Mouse (Mus musculus): ENCODE data around the gene Inpp4a.

The Inpp4a gene

GRCm38 (mm10) chr1:37341914-37342313, 42.2 kb downstream of the Inpp4a start:
- H3K9me3 ChIP-seq (ENCODE audit: low read length): no peaks in the 10 kb centered on the region
- H3K4me3 ChIP-seq (replicated peaks; ENCODE audit: low read length): no peak overlapping the region
- H3K36me3 ChIP-seq (ENCODE audit: insufficient read depth, low read length): no peaks in the 10 kb centered on the region
- no peak for TF ChIP-seq NANOG (IDR thresholded peaks at IDR 0.05; ENCODE audit: borderline replicate concordance, low read length)
- no peak for TF ChIP-seq POU5F1 (IDR thresholded peaks at IDR 0.05; ENCODE audit: borderline replicate concordance, low read length)
- no peak for TF ChIP-seq CTCF (conservative IDR thresholded peaks at IDR 0.05; ENCODE audit: low read length)
- H3K4me1 ChIP-seq (replicated peaks; ENCODE audit: low read depth, low read length): peaks cover 35% of the 10 kb centered on the region
- no peaks in the 10 kb centered on the region for H3K27me3 ChIP-seq (ENCODE audit: insufficient read depth, low read length)

GRCm38 (mm10) chr1:37342524-37342923, 42.9 kb downstream of the Inpp4a start:
- TF ChIP-seq POU5F1 (IDR thresholded peaks at IDR 0.05; ENCODE audit: borderline replicate concordance, low read length) (no peak), CTCF (conservative IDR thresholded peaks at IDR 0.05; ENCODE audit: low read length) (no peak), NANOG (IDR thresholded peaks at IDR 0.05; ENCODE audit: borderline replicate concordance, low read length) (no peak)
- Histone ChIP-seq H3K36me3 (ENCODE audit: insufficient read depth, low read length) (no peaks in the 10 kb centered on the region), H3K4me3 (replicated peaks; ENCODE audit: low read length) (no peak overlapping the region), H3K27me3 (ENCODE audit: insufficient read depth, low read length) (no peaks in the 10 kb centered on the region), H3K4me1 (replicated peaks; ENCODE audit: low read depth, low read length) (peaks cover 28% of the 10 kb centered on the region), H3K9me3 (ENCODE audit: low read length) (no peaks in the 10 kb centered on the region)

GRCm38 (mm10) chr1:37343265-37343664, 43.6 kb downstream of the Inpp4a start:
- Histone ChIP-seq H3K36me3 (ENCODE audit: insufficient read depth, low read length) (no peaks in the 10 kb centered on the region), H3K9me3 (ENCODE audit: low read length) (no peaks in the 10 kb centered on the region)
- TF ChIP-seq POU5F1 (IDR thresholded peaks at IDR 0.05; ENCODE audit: borderline replicate concordance, low read length): no peak
- no peak for TF ChIP-seq NANOG (IDR thresholded peaks at IDR 0.05; ENCODE audit: borderline replicate concordance, low read length)
- TF ChIP-seq CTCF (conservative IDR thresholded peaks at IDR 0.05; ENCODE audit: low read length): no peak

GRCm38 (mm10) chr1:37344223-37344916, 44.7 kb downstream of the Inpp4a start:
- TF ChIP-seq POU5F1 (IDR thresholded peaks at IDR 0.05; ENCODE audit: borderline replicate concordance, low read length) (no peak), NANOG (IDR thresholded peaks at IDR 0.05; ENCODE audit: borderline replicate concordance, low read length) (no peak), CTCF (conservative IDR thresholded peaks at IDR 0.05; ENCODE audit: low read length) (no peak)
- Histone ChIP-seq H3K4me3 (replicated peaks; ENCODE audit: low read length) (no peak overlapping the region), H3K9me3 (ENCODE audit: low read length) (no peaks in the 10 kb centered on the region), H3K36me3 (ENCODE audit: insufficient read depth, low read length) (no peaks in the 10 kb centered on the region), H3K27me3 (ENCODE audit: insufficient read depth, low read length) (no peaks in the 10 kb centered on the region), H3K4me1 (replicated peaks; ENCODE audit: low read depth, low read length) (peaks cover 10% of the 10 kb centered on the region)

More at GRCm38 (mm10) chr1:37343265-37343664, 43.6 kb downstream of the Inpp4a start:
- H3K4me3 ChIP-seq (replicated peaks; ENCODE audit: low read length): no peak overlapping the region
- H3K4me1 ChIP-seq (replicated peaks; ENCODE audit: low read depth, low read length): peaks cover 21% of the 10 kb centered on the region
- H3K27me3 ChIP-seq (ENCODE audit: insufficient read depth, low read length): no peaks in the 10 kb centered on the region

- H3K9me3 ChIP-seq (ENCODE audit: low read length): no peaks in the 10 kb centered on the region
- H3K4me3 ChIP-seq (replicated peaks; ENCODE audit: low read length): no peak overlapping the region
- TF ChIP-seq NANOG (IDR thresholded peaks at IDR 0.05; ENCODE audit: borderline replicate concordance, low read length): no peak
- TF ChIP-seq POU5F1 (IDR thresholded peaks at IDR 0.05; ENCODE audit: borderline replicate concordance, low read length): no peak
- TF ChIP-seq CTCF (conservative IDR thresholded peaks at IDR 0.05; ENCODE audit: low read length): no peak
- H3K4me1 ChIP-seq (replicated peaks; ENCODE audit: low read depth, low read length): no peaks in the 10 kb centered on the region
- no peaks in the 10 kb centered on the region for H3K36me3 ChIP-seq (ENCODE audit: insufficient read depth, low read length)
- no peaks in the 10 kb centered on the region for H3K27me3 ChIP-seq (ENCODE audit: insufficient read depth, low read length)
These were observed 47.9 kb downstream of the Inpp4a start for GRCm38 (mm10) chr1:37347361-37348080.

- Histone ChIP-seq H3K27me3 (ENCODE audit: insufficient read depth, low read length) (no peaks in the 10 kb centered on the region), H3K4me3 (replicated peaks; ENCODE audit: low read length) (no peak overlapping the region), H3K4me1 (replicated peaks; ENCODE audit: low read depth, low read length) (no peaks in the 10 kb centered on the region), H3K36me3 (ENCODE audit: insufficient read depth, low read length) (no peaks in the 10 kb centered on the region), H3K9me3 (ENCODE audit: low read length) (no peaks in the 10 kb centered on the region)
- TF ChIP-seq NANOG (IDR thresholded peaks at IDR 0.05; ENCODE audit: borderline replicate concordance, low read length) (no peak), CTCF (conservative IDR thresholded peaks at IDR 0.05; ENCODE audit: low read length) (no peak), POU5F1 (IDR thresholded peaks at IDR 0.05; ENCODE audit: borderline replicate concordance, low read length) (no peak)
These were observed 51.4 kb downstream of the Inpp4a start for GRCm38 (mm10) chr1:37350886-37351651.

- Histone ChIP-seq H3K27me3 (ENCODE audit: insufficient read depth, low read length) (no peaks in the 10 kb centered on the region), H3K4me3 (replicated peaks; ENCODE audit: low read length) (no peak overlapping the region), H3K4me1 (replicated peaks; ENCODE audit: low read depth, low read length) (no peaks in the 10 kb centered on the region), H3K9me3 (ENCODE audit: low read length) (no peaks in the 10 kb centered on the region), H3K36me3 (ENCODE audit: insufficient read depth, low read length) (no peaks in the 10 kb centered on the region)
- TF ChIP-seq NANOG (IDR thresholded peaks at IDR 0.05; ENCODE audit: borderline replicate concordance, low read length) (no peak), POU5F1 (IDR thresholded peaks at IDR 0.05; ENCODE audit: borderline replicate concordance, low read length) (no peak), CTCF (conservative IDR thresholded peaks at IDR 0.05; ENCODE audit: low read length) (no peak)
These were observed 52.3 kb downstream of the Inpp4a start for GRCm38 (mm10) chr1:37351961-37352360.

- no peak overlapping the region for H3K4me3 ChIP-seq (replicated peaks; ENCODE audit: low read length)
- no peaks in the 10 kb centered on the region for H3K27me3 ChIP-seq (ENCODE audit: insufficient read depth, low read length)
- H3K4me1 ChIP-seq (replicated peaks; ENCODE audit: low read depth, low read length): no peaks in the 10 kb centered on the region
- no peaks in the 10 kb centered on the region for H3K9me3 ChIP-seq (ENCODE audit: low read length)
- TF ChIP-seq CTCF (conservative IDR thresholded peaks at IDR 0.05; ENCODE audit: low read length) (no peak), NANOG (IDR thresholded peaks at IDR 0.05; ENCODE audit: borderline replicate concordance, low read length) (no peak)
- peaks cover 5% of the 10 kb centered on the region; the same call in 1 of the 2 replicates for H3K36me3 ChIP-seq (ENCODE audit: insufficient read depth, low read length)
These were observed 53.8 kb downstream of the Inpp4a start for GRCm38 (mm10) chr1:37353456-37353855.
